Mouse (Mus musculus): Measurements from ENCODE around the gene Ppm1h. TPM values are rescaled to one million over a fixed set of nuclear protein-coding genes. Genes with fewer than 3 reads are reported as not detected.

The Ppm1h gene
- total RNA-seq, 2 experiments from 2014 or later: 88.0 to 98.7 TPM

DNA sequence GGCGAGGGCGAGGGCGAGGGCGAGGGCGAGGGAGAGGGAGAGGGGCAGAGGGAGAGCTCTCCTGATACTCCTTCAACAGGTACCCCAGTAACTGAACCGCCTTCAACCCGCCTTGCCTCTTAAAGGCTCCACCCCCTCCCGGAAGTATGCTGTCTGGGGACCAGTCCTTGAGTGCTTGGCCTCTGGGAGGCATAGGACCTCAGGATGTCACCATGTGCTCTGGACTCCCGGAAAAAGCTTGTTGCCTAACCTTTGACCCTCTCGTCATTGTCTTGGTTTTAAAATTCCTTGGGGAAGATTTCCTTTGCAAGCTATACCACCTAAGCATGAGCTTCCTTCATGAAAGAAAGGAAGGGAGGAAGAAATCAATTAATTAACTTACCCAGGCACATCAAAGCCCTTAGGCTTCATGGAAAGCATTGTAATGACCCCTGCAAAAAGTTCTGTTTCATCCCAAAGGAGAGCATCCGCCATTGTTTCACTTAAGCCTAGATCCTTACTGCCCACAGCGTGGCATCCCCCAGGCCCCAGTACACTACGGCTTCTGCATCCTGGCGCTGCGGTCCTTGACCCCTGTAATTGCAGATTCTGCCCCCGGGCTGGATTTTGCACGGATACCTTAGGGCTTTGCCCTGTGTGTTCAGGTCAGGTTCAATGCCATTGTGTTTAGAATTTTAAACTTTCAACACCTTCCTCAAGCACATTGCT is 15.5 kb downstream of the Ppm1h start:
- intact Hi-C loops (cut with DNase I): no loop called here
- no peak for DNase-seq (ENCODE audit: low spot score in 2 of 2)

DNA sequence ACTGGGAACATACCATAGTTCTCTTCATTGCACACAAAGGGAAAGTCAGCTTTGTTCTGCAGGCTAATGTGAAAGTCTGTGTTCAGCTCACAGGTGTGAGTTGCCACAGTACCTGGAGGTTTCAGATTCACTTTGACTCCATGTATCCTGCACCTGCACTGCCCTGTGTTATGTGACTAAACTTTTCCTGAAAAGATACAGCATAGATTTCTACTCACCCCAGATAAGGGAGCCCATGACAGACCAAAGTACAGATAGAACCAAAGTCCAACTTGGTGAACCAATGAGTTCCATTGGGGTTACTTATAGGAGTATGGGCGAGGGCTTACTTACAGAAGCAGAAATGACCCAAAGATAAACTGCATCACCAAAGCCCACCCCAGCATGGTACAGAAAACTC is 17.8 kb downstream of the Ppm1h start:
- intact Hi-C loops (cut with DNase I): no loop called here
- DNase-seq (ENCODE audit: low spot score in 2 of 2): no peak

DNA sequence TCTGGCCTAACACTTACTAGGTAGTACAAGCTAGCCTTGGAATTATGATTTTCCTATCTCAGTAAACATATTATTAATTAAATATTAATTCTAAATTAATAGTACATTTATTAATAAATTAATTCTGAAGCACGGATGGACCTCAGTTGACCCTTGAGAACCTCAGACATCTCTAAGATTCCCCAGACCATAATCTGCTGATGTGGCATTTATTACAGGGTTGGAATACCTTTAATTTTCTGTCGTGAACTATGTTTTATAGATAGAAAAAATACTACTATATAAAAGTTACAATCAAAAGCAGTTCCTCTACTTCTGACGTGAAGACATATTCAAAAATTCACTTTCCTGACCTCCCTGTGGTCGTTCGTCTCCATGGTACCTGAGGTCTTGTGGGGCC is 19.8 kb downstream of the Ppm1h start:
- no peak for DNase-seq (ENCODE audit: low spot score in 2 of 2)
- intact Hi-C loops (cut with DNase I): no loop called here

DNA sequence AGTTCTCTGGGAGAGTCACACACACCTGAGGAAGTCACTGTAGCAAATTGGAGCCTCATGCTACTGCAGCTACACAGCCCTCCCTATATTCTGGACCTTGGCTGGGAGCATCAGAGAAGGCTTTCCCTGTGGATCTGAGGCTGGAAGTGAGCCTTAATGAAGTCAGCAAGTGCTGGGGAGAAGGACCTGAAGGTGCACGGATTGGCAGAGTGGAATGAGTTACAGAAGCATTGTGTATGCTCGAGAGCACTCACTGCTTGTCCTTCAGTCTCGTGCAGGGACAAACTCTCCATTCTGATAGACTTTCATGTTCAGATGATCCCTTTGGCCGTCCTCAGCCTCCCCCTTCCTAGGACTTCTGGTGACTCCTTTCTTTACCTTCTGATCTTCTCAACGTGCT is 26.3 kb downstream of the Ppm1h start:
- intact Hi-C loops (cut with DNase I): no loop called here
- DNase-seq (ENCODE audit: low spot score in 2 of 2): no peak

DNA sequence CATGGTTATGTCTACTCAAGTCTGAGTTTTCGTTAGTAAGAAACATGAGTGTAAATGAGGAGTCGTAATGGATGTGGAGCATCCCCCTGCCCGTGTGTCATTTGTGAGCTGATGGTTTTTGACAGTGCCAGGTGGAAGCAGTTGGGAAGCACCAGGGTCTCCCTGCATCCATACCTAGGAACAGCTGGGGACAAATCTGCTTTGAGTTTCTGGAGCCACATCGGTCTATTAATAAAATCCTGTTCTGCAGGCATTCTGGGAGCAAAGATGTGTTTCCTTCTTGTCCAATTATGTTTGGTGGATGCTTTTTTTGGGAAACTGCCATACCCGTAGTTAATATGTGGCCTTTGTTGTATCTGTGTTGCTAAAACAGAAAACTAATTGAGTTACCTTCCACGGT is 26.9 kb downstream of the Ppm1h start:
- DNase-seq (ENCODE audit: low spot score in 2 of 2): no peak
- intact Hi-C loops (cut with DNase I): no loop called here

DNA sequence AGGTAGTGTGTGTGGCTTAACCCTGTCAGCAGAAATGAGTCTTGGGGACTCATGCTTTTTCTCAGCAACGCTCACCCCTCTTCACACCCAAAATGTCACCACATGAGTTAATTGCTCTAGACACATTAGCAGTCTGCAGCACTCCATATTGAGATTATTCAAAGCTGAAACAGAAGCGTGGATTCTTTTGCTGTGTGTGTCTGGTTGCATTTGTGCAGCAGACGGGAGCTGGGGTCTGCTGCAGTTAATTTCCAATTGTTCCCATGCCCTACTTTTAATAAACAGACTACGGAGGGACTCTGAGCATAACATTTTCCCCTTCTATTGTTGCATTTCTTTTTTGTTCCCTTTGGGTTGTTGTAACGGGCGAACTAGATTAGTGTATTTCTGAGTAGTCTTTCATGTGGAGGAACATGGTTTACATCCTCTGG is 32.8 kb downstream of the Ppm1h start:
- DNase-seq (ENCODE audit: low spot score in 2 of 2): no peak

DNA sequence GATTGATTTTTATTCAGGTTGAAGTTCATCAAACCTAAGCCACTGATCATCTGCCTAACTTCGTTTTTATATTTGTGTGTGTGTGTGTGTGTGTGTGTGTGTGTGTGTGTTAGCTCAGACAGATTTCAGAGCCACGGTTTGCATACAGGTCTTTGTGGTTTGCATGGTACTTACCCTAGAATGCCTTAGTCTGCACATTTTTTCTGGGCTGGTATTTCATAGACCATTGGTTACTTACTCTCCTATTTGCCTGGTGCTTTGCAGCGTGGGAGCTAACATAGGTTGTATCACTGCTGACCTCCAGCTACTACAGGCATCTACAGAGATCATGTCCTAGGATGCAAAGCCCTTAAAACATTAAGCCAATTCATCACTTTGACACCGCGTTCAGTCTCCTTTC is 33.7 kb downstream of the Ppm1h start:
- DNase-seq (ENCODE audit: low spot score in 2 of 2): no peak
- intact Hi-C loops (cut with DNase I): no loop called here

More for the DNA sequence above, 32.8 kb downstream of the Ppm1h start:
- intact Hi-C loops (cut with DNase I): no loop called here

DNA sequence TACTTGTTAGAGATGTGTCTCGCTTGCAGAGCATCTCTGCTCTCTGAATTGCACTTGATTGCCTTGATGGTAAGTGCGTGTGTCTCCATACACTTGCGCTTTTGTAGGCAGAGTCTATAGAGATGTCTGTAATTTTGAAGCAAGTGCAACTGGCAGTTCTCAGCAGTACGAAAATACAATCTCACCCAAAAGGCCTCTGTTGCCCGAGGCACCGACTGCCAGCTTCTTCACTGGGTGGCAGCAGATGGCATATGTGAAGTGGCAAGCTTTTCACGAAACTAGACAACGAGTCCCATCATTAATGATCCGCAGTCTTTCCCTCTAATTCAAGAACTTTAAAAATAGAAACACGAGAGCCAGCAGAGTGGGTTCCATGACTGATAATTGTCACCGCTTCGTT is 37.3 kb downstream of the Ppm1h start:
- peak; percentile 34 to 38 for DNase-seq (ENCODE audit: low spot score in 2 of 2)
- intact Hi-C loops (cut with DNase I): loop anchor here (5.0 kb wide), 1 partner anchor 39 kb away; the partner anchor contains the start of gene Ppm1h

DNA sequence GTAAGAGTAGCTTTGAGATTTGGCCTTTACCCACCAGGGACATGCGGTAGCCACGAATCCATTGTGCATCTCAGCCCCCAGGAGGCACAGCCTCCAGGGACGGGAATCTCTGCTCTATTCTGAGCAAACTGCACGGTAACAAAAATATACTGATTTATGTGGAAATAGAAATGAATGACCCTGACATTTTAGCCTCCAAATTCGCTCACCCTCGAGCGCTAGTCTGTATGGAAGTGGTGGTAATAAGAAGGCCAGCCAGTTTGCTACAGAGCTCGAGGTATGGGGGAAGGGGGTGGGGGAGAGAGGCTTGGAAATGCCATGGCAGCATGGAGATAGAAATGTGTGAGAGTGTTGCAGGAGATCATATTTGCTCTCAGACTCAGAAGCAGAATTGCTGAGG is 37.7 kb downstream of the Ppm1h start:
- DNase-seq (ENCODE audit: low spot score in 2 of 2): no peak
- intact Hi-C loops (cut with DNase I): loop anchor here (5.0 kb wide), 1 partner anchor 39 kb away; the partner anchor contains the start of gene Ppm1h

DNA sequence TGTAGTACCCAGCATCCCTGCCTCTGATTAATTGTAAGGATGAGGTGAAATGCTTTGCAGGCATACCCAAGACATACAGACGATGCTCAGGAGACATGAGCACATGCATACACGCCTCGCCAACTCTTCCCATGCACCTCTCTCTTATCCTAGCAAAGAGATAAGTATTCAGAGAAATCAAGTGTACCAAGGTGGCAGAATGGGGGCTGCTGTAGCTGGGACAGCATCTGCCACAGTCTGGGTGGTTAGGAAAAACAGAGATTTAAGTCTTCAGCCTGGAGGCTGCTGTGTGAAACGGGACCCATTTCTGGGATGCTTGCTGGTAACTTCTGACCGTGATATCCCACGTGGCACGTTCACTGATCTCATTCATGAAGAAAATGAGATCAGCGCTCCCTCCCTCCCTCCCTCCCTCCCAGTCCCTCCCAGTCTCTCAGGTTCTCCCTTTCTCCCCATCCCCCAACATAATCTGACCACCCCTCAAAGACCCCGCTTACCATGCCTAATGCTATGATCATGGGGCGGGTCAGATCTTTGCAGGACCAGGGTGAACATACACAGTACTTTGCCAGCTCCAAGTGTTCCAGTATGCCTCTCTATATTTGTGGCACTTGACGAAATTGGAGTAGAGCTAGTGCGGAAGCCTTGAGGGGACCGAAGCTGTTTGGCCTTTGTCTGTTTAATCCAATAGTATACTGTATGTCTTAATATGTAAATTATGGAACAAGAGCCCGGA is 38.3 kb downstream of the Ppm1h start:
- peak in 1 of 2 experiments; percentile 56 for DNase-seq (ENCODE audit: low spot score in 2 of 2)
- intact Hi-C loops (cut with DNase I): loop anchor here (5.0 kb wide), 1 partner anchor 40 kb away; the partner anchor contains the start of gene Ppm1h

DNA sequence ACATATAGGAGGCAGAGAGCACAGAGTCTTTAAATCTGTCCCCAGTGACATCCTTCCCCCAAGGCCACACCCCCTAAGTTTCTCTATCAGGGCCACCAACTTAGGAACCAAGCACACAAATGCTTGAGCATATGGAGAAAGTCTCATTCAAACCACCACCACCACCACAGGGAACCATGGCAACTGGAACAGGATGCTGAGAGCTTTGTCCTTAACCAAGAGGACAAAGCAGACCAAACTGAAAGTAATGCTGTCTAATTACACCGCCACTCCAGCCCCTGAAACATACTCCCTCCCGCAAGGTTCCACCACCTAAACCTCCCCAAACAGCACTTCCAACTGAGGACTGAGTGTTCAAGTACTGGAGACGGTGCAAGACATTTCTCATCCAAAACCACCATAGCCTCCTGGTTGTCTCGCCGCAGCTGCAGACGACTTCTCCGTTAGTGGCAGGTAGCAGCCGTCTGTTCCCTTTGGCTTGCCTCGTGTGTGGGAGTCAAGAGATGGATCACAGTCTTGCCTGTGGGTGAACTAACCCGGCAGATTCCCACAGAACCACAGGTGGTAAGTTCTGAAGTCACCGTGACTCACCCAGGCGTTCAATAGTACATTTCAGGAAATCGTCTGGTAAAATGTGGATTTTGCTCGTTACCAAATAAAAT is 39.3 kb downstream of the Ppm1h start:
- peak; percentile 49 to 76 for DNase-seq (ENCODE audit: low spot score in 2 of 2)
- intact Hi-C loops (cut with DNase I): loop anchor here (5.0 kb wide), 1 partner anchor 41 kb away; the partner anchor contains the start of gene Ppm1h

DNA sequence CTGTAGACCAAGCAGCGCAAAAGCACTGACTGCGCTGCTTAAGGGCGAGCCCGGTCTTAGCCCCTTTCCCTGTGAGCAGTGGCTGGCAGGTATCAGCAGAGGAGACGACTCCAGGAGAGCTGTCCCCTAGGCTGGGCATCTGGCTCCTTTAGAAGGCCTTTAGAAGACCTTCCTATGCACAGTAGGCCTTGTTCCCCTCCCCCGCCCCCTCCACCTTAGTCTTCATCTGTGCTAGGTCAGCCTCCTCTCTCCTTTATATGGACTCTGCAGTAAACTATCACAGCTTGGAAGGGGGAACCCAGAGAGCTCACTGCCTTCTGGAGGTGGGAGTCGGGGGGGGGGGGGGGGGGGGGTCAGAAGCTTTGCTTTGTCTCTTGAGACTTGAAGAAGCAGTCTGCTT is 40.4 kb downstream of the Ppm1h start:
- no peak for DNase-seq (ENCODE audit: low spot score in 2 of 2)
- intact Hi-C loops (cut with DNase I): loop anchor here (5.0 kb wide), 1 partner anchor 42 kb away; the partner anchor contains the start of gene Ppm1h

DNA sequence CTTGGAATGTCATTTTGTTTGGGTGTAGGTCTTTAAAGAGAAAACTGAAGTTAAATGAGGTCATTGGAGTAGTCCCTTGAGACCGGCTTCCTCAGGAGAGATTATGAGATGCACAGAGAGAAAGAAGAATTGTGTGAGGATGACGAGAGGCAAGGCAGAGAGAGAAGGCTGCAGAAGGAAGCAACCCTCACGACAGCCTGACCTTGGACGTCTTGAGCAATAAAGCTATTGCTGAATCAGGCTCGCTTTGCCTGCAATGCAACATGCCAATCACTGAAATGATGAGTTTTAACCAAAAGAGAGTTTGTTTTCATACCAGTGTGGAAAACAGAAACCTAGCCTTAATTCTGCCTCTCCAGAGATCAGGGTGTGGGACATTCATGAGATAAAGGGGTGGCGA is 43.5 kb downstream of the Ppm1h start:
- no peak for DNase-seq (ENCODE audit: low spot score in 2 of 2)
- intact Hi-C loops (cut with DNase I): no loop called here

DNA sequence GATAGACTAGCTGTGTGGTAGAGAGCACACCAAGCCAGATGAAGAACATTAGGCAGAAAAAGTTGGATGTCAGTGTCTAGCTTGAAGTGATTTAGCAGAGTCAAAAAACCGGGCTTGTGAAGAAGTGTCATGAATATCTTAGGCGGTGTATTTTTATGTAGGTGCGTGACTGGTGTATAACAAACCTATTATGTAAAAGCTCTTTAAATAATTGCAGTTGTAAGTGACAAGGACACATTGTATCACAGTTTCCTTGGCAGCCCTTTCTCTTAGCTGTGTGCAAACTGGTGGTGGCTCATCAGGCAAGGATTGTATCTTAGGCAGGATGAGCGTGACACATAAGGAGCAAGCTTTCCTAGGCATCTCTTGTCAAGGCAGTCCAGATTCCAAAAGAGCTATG is 46.1 kb downstream of the Ppm1h start:
- peak; percentile 58 to 91 for DNase-seq (ENCODE audit: low spot score in 2 of 2)
- intact Hi-C loops (cut with DNase I): no loop called here

DNA sequence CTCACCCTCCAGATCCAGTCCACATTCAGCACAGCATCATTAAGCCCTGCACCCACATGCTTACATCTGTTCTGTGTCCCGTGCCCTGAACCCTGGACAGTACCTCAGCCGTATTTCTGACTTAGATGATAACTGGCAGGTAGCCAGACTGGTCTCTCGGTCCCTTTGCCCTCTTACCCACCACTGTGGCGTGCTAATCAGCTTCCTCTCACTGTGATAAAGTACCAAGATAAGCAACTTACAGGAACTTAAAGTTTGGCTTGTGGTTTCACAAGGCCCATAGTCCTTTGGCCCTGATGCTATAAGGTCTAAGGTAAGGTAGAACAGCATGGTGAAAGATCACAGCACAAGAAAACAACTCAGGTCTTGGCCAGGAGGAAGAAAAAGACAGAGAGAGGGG is 48.7 kb downstream of the Ppm1h start:
- DNase-seq (ENCODE audit: low spot score in 2 of 2): no peak
- intact Hi-C loops (cut with DNase I): no loop called here

DNA sequence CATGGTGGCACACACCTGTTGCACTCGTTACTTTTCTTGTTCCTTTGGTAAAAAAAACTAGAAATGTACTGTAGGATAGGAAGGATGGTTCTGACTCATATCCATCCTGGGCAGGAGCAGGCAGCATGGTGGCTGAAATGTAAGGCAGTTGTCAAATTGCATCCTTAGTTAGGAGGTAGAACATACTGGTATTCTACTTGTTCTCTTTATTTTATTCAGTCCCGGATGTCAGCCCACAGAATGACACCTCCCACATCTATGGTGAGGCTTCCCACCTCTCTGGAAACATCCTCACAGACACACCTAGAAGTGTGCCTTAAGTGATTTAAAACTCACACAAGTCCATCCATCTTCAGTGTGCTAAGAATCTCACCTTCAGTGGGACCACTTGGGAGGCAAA is 49.6 kb downstream of the Ppm1h start:
- no peak for DNase-seq (ENCODE audit: low spot score in 2 of 2)
- intact Hi-C loops (cut with DNase I): no loop called here

DNA sequence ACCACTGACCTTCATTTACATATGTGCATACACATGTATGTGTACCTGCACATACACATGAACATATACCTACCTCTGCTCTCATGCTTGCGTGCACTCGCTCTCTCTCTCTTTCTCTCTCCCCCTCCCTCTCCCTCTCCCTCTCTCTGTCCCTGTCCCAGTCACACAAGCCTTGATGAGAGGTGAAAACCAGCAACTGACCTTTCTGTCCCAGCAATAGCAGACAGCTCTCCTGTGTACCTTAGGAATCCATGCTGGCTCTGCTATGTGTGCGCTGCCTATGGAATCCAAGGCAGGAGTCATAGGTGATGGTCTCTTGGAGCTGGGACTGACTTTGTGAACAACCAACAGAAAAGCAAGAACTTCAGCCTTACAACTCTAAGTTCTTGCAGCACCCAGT is 53.6 kb downstream of the Ppm1h start:
- intact Hi-C loops (cut with DNase I): no loop called here

DNA sequence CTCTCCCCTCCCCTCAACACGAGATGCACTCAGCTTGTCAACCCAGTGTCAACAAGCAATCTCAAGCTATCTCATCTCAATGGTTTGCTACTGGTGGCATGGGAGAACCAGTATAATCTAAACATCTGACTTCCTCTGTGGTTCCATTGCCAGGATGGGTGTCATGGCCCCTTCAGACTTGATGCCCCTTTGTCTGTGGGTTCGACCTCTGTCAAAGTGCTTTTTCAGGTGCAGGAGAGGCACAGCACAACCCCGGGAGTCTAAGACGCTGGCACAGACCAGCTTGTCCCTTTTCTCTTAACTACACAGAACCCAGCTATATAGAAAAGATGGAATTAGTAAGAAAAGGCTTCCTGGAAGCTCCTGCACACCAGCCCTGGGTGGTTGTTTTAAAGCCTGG is 56.0 kb downstream of the Ppm1h start:
- DNase-seq (ENCODE audit: low spot score in 2 of 2): no peak
- intact Hi-C loops (cut with DNase I): no loop called here

More for the DNA sequence above, 53.6 kb downstream of the Ppm1h start:
- DNase-seq (ENCODE audit: low spot score in 2 of 2): no peak

DNA sequence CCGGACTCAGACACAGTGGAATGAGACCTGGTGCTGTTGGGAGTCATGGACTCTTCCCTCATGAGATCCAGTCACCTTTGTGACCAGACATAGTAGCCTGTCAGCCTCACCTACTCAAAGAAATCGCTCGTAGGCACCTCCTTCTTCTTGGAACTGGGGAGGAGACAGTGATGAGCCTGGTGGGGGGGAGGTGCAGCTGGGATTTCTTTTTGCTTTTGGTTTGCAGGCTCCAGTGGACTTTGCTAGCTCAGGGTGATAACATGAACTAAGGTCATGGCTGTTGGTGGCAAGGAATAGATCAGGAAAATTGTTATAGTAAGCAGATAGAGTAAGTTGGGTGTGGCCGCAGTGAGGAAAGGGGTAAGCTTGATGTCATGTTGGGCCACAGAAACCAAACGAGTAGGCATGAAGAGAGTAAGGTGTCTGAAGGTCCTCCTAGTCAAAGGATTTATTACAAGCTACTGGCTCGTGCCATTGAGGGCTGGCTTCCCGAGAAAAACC is 56.8 kb downstream of the Ppm1h start:
- no peak for DNase-seq (ENCODE audit: low spot score in 2 of 2)
- intact Hi-C loops (cut with DNase I): no loop called here

DNA sequence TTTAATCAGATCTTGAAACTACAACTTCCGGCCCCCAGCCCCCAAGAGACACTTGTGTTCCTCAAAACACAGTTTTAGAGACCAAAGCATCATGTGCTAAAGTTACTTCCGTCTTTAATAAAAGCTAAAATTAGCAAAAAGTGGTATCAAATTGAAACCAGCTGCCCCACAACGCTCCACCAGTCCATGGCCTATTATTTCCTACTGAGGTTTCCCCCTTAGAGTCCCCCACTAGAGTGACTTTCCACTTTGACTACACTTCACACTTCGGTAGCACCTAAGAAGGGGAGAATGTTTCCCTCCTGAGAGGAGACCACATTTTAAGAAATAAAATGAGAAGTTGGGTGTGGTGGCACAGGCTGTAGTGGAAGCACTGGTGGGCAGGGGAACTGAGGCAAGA is 58.3 kb downstream of the Ppm1h start:
- intact Hi-C loops (cut with DNase I): no loop called here
- DNase-seq (ENCODE audit: low spot score in 2 of 2): no peak
